Mouse (Mus musculus) cortical plate, adult 2 months (tissue): ENCODE results near the gene Bfsp1. TPM values are rescaled to one million over a fixed set of nuclear protein-coding genes. Genes with fewer than 3 reads are reported as not detected.

ENCODE experiments used
- H3K27ac ChIP-seq: fragments of 200-500 bp; 2 replicates; pipeline ENCODE4 v1.5.1; 2012; ENCODE audit warnings: low read length, control low read depth, inconsistent platforms; ENCODE audit not compliant: insufficient read depth
- H3K4me1 ChIP-seq: fragments of 200-500 bp; 2 replicates; pipeline ENCODE4 v1.6.1; 2011; ENCODE audit warnings: low read length; ENCODE audit not compliant: control insufficient read depth, insufficient read depth
- H3K4me3 ChIP-seq: fragments of 200-500 bp; 2 replicates; pipeline ENCODE4 v1.5.1; 2011; ENCODE audit warnings: mild to moderate bottlenecking, low read length, control low read depth; ENCODE audit not compliant: insufficient read depth
- CTCF ChIP-seq: fragments of 200-500 bp; IDR thresholded peaks from 2 replicates; pipeline ENCODE4 v1.5.1; 2011; ENCODE audit warnings: mild to moderate bottlenecking, control low read depth, low read length; ENCODE audit not compliant: insufficient read depth; ENCODE audit errors: extremely low read depth
- POLR2A ChIP-seq: fragments of 200-500 bp; IDR thresholded peaks from 2 replicates; pipeline ENCODE4 v1.6.1; 2011; ENCODE audit warnings: mild to moderate bottlenecking, low read length, control low read depth; ENCODE audit not compliant: insufficient read depth; ENCODE audit errors: extremely low read depth
- polyA plus RNA-seq: library from polyadenylated mRNA; depleted of rRNA; stranded (reverse); fragments of >200 nt; gene quantifications from 2 replicates; pipeline ENCODE4 v1.2.3, GENCODE M21; 2012

The Bfsp1 gene
- polyA plus RNA-seq, 1 experiment: 0.98 TPM

- Histone ChIP-seq H3K4me3 (no peak overlapping the region), H3K4me1 (no peaks in the 10 kb centered on the region), H3K27ac (no peak overlapping the region)
- no peak for TF ChIP-seq CTCF
- TF ChIP-seq POLR2A: no peak
These were observed 26.3 kb upstream of the Bfsp1 start for GRCm38 (mm10) chr2:143889131-143889859.

- H3K4me3 ChIP-seq: no peak overlapping the region
- no peak for TF ChIP-seq POLR2A
- no peak for TF ChIP-seq CTCF
- H3K27ac ChIP-seq: no peak overlapping the region
- H3K4me1 ChIP-seq: no peaks in the 10 kb centered on the region
These were observed 19.8 kb upstream of the Bfsp1 start for GRCm38 (mm10) chr2:143882606-143883288.

GRCm38 (mm10) chr2:143882002-143882401 is 19.0 kb upstream of the Bfsp1 start:
- H3K4me1 ChIP-seq: no peaks in the 10 kb centered on the region
- H3K4me3 ChIP-seq: no peak overlapping the region
- no peak overlapping the region for H3K27ac ChIP-seq
- TF ChIP-seq CTCF: no peak
- TF ChIP-seq POLR2A: no peak

- no peak overlapping the region for H3K27ac ChIP-seq
- TF ChIP-seq CTCF: no peak
- TF ChIP-seq POLR2A: no peak
These were observed 16.3 kb upstream of the Bfsp1 start for GRCm38 (mm10) chr2:143879311-143879710.

GRCm38 (mm10) chr2:143876929-143877632 is 14.1 kb upstream of the Bfsp1 start:
- Histone ChIP-seq H3K27ac (no peak overlapping the region), H3K4me3 (no peak overlapping the region), H3K4me1 (no peaks in the 10 kb centered on the region)
- TF ChIP-seq POLR2A (no peak), CTCF (no peak)

More at GRCm38 (mm10) chr2:143879311-143879710, 16.3 kb upstream of the Bfsp1 start:
- Histone ChIP-seq H3K4me3 (no peak overlapping the region), H3K4me1 (no peaks in the 10 kb centered on the region)

- H3K4me3 ChIP-seq: no peak overlapping the region
- no peak for TF ChIP-seq POLR2A
- TF ChIP-seq CTCF: no peak
- no peaks in the 10 kb centered on the region for H3K4me1 ChIP-seq
- no peak overlapping the region for H3K27ac ChIP-seq
These were observed 13.1 kb upstream of the Bfsp1 start for GRCm38 (mm10) chr2:143876026-143876425.

- H3K4me3 ChIP-seq: no peak overlapping the region
- no peak overlapping the region for H3K27ac ChIP-seq
- H3K4me1 ChIP-seq: no peaks in the 10 kb centered on the region
- TF ChIP-seq POLR2A (no peak), CTCF (no peak)
These were observed 8.1 kb upstream of the Bfsp1 start for GRCm38 (mm10) chr2:143870936-143871688.

GRCm38 (mm10) chr2:143867326-143867725 is 4.4 kb upstream of the Bfsp1 start:
- TF ChIP-seq POLR2A (no peak), CTCF (peak; percentile 94)
- Histone ChIP-seq H3K27ac (no peak overlapping the region), H3K4me1 (no peaks in the 10 kb centered on the region), H3K4me3 (no peak overlapping the region)

GRCm38 (mm10) chr2:143864600-143864999 is 1.6 kb upstream of the Bfsp1 start:
- Histone ChIP-seq H3K4me1 (no peaks in the 10 kb centered on the region), H3K27ac (no peak overlapping the region)

More at GRCm38 (mm10) chr2:143864600-143864999, 1.6 kb upstream of the Bfsp1 start:
- no peak overlapping the region for H3K4me3 ChIP-seq
- no peak for TF ChIP-seq CTCF
- no peak for TF ChIP-seq POLR2A
